Mouse (Mus musculus) spleen, adult 2 months (tissue): ENCODE measurements around the gene Adcy1.

ENCODE experiments used
- CTCF ChIP-seq: fragments of 200-500 bp; IDR thresholded peaks from 2 replicates; pipeline ENCODE4 v1.5.1; 2011; ENCODE audit warnings: mild to moderate bottlenecking, inconsistent platforms; ENCODE audit not compliant: insufficient read depth, insufficient read length, insufficient replicate concordance; ENCODE audit errors: extremely low read depth
- POLR2A ChIP-seq: fragments of 200-500 bp; IDR thresholded peaks from 2 replicates; pipeline ENCODE4 v1.6.1; 2011; ENCODE audit warnings: low read depth, low read length, inconsistent platforms

- TF ChIP-seq POLR2A (no peak), CTCF (no peak)
Observed at GRCm38 (mm10) chr11:7164416-7164815, 101.1 kb downstream of the Adcy1 start.
